Mouse (Mus musculus) embryonic facial prominence, embryonic 10.5 days (tissue): Measurements from ENCODE around the gene Cuedc1. TPM values are rescaled to one million over a fixed set of nuclear protein-coding genes. Genes with fewer than 3 reads are reported as not detected.

Experiments used
- DNase-seq: peaks from one replicate; pipeline ENCODE4 v3.0.0-alpha.2; 2017; ENCODE audit warnings: low spot score
- H3K27ac ChIP-seq: fragments of 300-500 bp; sonication (generic); replicated peaks from 2 replicates; pipeline ENCODE4 v1.5.1; 2016; ENCODE audit warnings: mild to moderate bottlenecking
- H3K27me3 ChIP-seq: fragments of 300-500 bp; sonication (generic); replicated peaks from 2 replicates; pipeline ENCODE4 v1.6.1; 2016; ENCODE audit warnings: low read depth, mild to moderate bottlenecking; ENCODE audit not compliant: poor library complexity, severe bottlenecking
- H3K36me3 ChIP-seq: fragments of 300-500 bp; sonication (generic); replicated peaks from 2 replicates; pipeline ENCODE4 v1.6.1; 2016; ENCODE audit warnings: mild to moderate bottlenecking, moderate library complexity
- H3K4me1 ChIP-seq: fragments of 300-500 bp; sonication (generic); 2 replicates; pipeline ENCODE4 v1.6.1; 2016
- H3K4me3 ChIP-seq: fragments of 300-500 bp; sonication (generic); 2 replicates; pipeline ENCODE4 v1.5.1; 2016; ENCODE audit warnings: mild to moderate bottlenecking, moderate library complexity
- H3K9me3 ChIP-seq: fragments of 300-500 bp; sonication (generic); 2 replicates; pipeline ENCODE4 v1.6.1; 2016; ENCODE audit warnings: mild to moderate bottlenecking
- WGBS: fragments of 180-500 bp; shearing (Covaris S2); methylation state at CpG from one replicate; pipeline ENCODE4 v1.1.7; 2016; 5-methylcytosine and 5-hydroxymethylcytosine counted together
- polyA plus RNA-seq: library from polyadenylated mRNA; unstranded; fragments of >200 nt; fragmentation: Nextera tagmentation; extraction: Ambion mirVana; gene quantifications from 2 replicates; pipeline ENCODE4 v1.2.1, GENCODE M21; 2016

The Cuedc1 gene
- polyA plus RNA-seq, 1 experiment from 2014 or later = 21.9 TPM

DNA sequence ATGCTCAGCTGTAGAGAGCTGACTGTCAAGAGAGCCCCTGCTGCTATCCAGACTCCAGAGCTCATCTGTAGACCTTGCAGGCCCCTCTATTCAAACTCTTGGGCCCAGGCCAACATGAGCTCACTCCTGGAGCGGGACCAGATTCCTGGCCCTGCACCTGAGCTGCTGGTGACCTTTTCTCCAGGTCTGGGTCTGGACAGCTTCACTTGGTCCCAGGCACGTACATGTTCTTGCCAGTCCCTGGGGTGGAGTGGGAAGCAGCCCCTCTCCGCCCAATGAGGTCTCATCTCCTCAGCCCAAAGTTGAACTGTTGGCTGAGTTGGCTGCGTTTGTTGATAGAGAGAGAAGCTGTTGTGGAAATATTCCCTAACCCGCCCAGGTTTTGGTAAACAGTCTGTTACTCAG, 61.0 kb downstream of the Cuedc1 start:
- WGBS = 83% methylated on average over 5 of the region's 5 CpGs
- Histone ChIP-seq H3K27ac (peak overlapping the region; percentile 90), H3K9me3 (no peaks in the 10 kb centered on the region), H3K4me1 (peaks cover 88% of the 10 kb centered on the region), H3K36me3 (0 out of 2 replicates have a peak, but pooled peaks cover 7% of the 10 kb centered on the region), H3K4me3 (no peak overlapping the region), H3K27me3 (no peaks in the 10 kb centered on the region)
- no peak for DNase-seq

DNA sequence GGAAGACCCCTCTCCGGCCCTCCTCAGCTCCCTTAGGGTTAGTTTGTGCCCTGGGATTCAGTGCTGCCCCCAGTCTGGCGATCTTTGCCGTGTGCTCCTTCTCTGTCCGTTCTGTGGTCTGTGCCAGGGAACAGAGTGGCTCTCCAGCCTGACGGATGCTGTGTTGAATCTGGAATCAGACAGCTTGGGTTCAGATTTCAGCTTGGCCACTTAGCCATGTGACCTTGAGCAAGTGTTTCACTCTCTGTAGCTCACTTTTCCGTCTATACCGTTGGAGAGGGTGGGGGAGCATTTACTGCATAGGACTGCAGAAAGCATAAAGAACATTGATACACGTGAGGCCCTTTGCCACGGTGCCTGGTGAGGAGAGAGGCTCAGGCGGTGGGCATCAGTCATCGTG, 61.5 kb downstream of the Cuedc1 start:
- Histone ChIP-seq H3K36me3 (0 out of 2 replicates have a peak, but pooled peaks cover 7% of the 10 kb centered on the region), H3K9me3 (no peaks in the 10 kb centered on the region), H3K27me3 (no peaks in the 10 kb centered on the region), H3K4me3 (0 out of 2 replicates have a peak overlapping the region, but pooled peaks have one; percentile 22), H3K4me1 (peaks cover 86% of the 10 kb centered on the region), H3K27ac (peak overlapping the region; percentile 90)
- no peak for DNase-seq
- 61% methylated on average over 11 of the region's 11 CpGs for WGBS

DNA sequence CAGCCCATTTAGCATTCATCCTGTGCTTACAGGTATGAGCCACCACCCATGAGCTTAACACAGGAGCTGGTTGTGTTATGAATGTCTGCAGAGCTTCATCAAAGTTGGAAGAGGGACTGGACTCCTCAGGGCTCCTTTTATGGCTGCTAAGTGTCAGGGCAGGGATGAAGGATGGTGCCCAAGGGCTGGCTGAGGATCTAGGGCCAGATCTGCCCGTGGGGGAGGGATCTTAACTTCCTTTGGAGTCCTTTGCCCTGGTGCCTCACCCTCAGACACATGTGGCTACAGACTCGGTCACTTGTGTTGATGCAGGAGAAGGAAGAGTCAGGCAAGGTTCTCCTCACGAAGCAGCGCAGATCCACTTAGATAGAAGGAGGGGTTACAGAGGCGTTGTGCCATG, 62.5 kb downstream of the Cuedc1 start:
- no peaks in the 10 kb centered on the region for H3K9me3 ChIP-seq
- WGBS = 39% methylated on average over 5 of the region's 5 CpGs
- 0 out of 2 replicates have a peak, but pooled peaks cover 7% of the 10 kb centered on the region for H3K36me3 ChIP-seq
- no peaks in the 10 kb centered on the region for H3K27me3 ChIP-seq
- H3K4me1 ChIP-seq = peaks cover 86% of the 10 kb centered on the region
- peak overlapping the region; percentile 90 for H3K27ac ChIP-seq
- peak overlapping the region; percentile 55 for H3K4me3 ChIP-seq
- no peak for DNase-seq

DNA sequence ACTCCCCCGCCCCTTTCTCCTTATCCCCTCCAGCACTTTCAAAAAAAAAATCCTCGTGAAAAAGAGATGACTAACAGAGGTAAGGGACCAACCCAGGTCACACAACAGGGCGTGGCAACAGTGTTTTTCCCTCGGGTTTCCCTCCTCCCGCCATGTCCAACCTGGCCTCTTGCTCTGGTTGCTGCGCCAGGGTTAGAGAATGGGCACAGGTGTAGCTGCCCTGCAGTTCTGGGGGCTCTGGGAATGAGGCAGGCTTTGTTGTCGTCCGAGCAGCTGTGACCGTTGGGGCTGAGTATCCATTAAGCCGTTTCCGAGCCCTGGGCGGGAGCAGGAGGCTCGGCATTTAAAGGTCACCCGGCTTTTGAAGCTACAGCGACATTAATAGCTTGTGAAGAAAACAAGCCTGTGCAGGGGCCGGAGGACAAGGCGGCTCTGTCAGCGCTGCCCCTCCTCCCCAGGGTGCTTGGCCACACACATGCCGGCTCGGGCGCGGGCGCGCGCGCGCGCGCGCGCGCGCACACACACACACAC, 63.3 kb downstream of the Cuedc1 start:
- peak; percentile 88 for DNase-seq
- under 1% methylated on average over 33 of the region's 33 CpGs for WGBS
- H3K4me3 ChIP-seq = peak overlapping the region; percentile 55
- H3K27ac ChIP-seq = peak overlapping the region; percentile 90
- 0 out of 2 replicates have a peak, but pooled peaks cover 7% of the 10 kb centered on the region for H3K36me3 ChIP-seq
- peaks cover 86% of the 10 kb centered on the region for H3K4me1 ChIP-seq
- H3K27me3 ChIP-seq = no peaks in the 10 kb centered on the region
- no peaks in the 10 kb centered on the region for H3K9me3 ChIP-seq

DNA sequence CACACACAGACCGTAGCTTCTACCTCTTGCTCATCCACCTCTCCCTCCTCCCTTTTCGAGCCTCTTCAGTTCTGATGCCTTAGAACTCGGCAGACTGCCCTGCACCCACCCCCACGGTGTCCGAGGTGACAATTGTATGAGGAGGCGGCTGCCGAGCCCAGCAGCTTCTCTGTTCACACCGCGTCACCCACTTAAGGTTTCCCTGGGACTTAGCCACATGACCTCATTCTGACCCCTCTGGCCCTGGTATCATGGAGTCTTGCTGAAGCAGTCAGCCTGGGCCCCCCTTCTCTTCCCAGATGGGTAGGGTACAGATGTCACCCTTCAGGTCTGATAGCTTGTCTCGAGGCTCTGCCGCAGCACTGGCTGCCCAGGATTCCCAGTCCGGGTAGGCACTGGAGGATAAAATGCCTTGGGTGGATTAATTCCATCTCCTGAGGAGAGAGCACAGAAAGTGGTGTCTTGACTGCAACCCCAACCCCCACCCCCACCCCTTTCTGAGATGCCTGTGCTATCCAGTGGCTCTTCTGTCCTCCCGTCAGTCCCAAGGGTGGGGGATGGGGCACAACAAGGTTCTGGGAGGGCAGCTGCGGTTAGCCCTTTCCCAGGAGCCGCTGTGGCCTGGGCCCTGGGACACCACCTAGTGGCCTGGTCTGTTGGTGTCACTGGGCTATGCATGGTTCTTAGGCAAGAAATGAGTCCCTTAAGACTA, 63.9 kb downstream of the Cuedc1 start:
- peak; percentile 90 for DNase-seq
- Histone ChIP-seq H3K9me3 (no peaks in the 10 kb centered on the region), H3K36me3 (0 out of 2 replicates have a peak, but pooled peaks cover 7% of the 10 kb centered on the region), H3K4me1 (peaks cover 84% of the 10 kb centered on the region), H3K4me3 (peak overlapping the region; percentile 55), H3K27me3 (no peaks in the 10 kb centered on the region), H3K27ac (peak overlapping the region; percentile 90)
- 0% methylated on average over 15 of the region's 15 CpGs for WGBS

DNA sequence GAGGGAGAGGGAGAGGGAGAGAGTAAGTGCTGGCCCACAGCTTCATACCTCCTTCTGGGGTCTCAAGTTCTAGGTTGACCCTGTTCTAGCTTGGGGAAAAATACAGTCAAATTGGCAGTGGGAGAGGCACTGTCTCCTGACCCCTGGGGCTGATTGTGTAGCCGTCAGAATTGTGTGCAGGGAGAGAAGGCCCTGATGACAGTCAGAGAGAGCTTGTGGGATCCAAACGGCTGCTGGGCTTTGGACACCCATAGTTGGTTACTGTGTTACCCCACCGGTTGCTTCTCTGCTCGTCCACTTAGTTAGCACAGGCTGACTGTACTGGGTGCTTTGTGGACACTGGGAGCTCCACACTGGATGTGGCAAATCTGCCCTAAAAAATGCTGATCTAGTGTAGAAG, 64.9 kb downstream of the Cuedc1 start:
- H3K27ac ChIP-seq = peak overlapping the region; percentile 40
- no peak overlapping the region for H3K4me3 ChIP-seq
- peaks cover 2% of the 10 kb centered on the region for H3K27me3 ChIP-seq
- no peaks in the 10 kb centered on the region for H3K9me3 ChIP-seq
- H3K4me1 ChIP-seq = peaks cover 78% of the 10 kb centered on the region
- DNase-seq = no peak
- H3K36me3 ChIP-seq = no peaks in the 10 kb centered on the region
- WGBS = 56% methylated on average over 4 of the region's 4 CpGs

DNA sequence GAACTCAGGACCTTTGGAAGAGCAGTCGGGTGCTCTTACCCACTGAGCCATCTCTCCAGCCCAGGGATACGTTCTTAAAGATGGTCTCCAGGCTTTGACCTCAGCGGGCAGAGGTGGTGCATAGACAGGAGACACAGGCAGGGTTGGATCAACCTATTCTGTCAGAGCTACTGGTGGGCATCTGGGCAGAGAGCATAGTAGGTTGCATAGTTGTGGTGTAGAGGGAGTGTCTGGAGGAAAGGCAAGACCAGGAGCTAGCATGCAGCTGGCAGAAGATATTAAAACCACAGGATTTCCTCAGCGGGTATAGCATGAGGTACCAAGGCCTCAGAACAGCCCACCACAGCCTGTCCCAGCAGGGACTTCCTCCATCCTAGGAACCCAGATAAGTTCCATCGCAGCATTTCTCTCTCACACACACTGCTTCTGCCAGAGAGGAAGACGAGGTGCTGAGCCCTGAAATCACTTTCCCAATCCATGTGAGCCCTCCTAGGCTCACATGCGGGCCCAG, 66.4 kb downstream of the Cuedc1 start:
- H3K4me3 ChIP-seq = no peak overlapping the region
- peaks cover 17% of the 10 kb centered on the region for H3K27me3 ChIP-seq
- 89% methylated on average over 7 of the region's 7 CpGs for WGBS
- no peak for DNase-seq
- peaks cover 82% of the 10 kb centered on the region for H3K4me1 ChIP-seq
- no peaks in the 10 kb centered on the region for H3K36me3 ChIP-seq
- H3K27ac ChIP-seq = peak overlapping the region; percentile 82
- no peaks in the 10 kb centered on the region for H3K9me3 ChIP-seq

DNA sequence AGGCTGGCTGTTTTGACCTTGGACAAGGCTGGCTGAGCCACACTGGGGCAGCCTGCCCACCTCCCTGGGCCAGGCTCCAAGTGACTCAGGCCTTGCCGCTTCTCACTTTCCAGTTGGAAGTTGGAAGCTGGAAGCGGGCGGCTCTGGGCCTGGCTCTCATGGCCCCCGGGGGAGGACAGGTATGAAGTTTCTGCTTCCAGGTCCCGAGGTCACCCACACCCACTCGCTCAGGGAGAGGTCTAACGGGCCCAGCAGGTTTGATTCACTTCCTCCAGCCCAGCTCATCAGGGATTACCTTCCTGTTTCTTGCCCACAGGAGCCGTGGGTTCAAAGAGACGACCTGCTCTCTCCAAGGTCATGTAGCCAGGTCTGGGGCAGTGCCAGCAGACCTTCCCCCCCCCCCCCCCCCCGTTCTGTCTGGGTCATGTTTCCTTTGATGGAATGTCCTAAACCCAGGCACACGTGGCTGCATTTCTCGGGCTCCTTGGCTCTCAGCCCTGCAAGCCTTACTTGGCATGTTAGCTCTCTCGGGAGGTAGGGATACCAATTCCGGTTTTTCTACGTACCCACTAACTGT, 67.0 kb downstream of the Cuedc1 start:
- DNase-seq = peak; percentile 63
- Histone ChIP-seq H3K4me1 (peaks cover 82% of the 10 kb centered on the region), H3K4me3 (0 out of 2 replicates have a peak overlapping the region, but pooled peaks have one; percentile 8), H3K36me3 (0 out of 2 replicates have a peak, but pooled peaks cover 4% of the 10 kb centered on the region), H3K27ac (peak overlapping the region; percentile 82), H3K9me3 (no peaks in the 10 kb centered on the region), H3K27me3 (peaks cover 23% of the 10 kb centered on the region)
- 27% methylated on average over 15 of the region's 15 CpGs for WGBS

DNA sequence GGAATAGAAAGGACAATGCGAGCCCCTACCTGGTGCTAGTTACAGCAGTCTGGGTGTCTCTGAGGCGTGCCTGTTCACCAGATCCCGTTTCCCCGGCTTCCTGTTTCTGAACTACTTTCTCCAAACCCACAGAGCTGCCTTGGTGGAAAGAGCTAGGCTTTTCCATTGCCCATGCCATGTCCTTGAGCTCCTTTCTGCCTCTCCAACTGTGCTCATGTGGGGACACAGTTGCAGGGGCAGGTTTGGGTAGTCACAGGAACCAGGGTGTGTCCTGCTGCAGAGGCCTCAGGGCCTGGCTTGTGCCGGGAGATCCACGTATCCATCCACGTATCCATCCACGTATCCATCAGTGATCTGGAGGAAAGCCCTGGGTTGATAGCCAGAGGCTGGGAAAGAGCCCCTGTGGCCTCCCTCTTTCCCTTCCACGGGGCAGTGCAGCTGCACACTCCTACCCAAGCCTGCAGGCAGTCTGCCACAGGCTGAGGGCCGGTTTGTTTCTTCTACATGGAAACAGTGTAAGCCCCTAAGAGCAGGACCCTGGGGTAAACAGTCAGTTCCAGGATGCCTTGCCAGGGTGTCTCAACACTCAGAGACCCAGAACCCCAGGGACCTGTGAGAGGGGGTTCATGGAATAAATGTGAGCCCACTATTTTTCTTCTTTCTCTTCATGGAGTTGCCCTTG, 68.0 kb downstream of the Cuedc1 start:
- 69% methylated on average over 10 of the region's 10 CpGs for WGBS
- peaks cover 82% of the 10 kb centered on the region for H3K4me1 ChIP-seq
- H3K4me3 ChIP-seq = no peak overlapping the region
- peak overlapping the region; percentile 82 for H3K27ac ChIP-seq
- H3K27me3 ChIP-seq = peaks cover 33% of the 10 kb centered on the region
- 0 out of 2 replicates have a peak, but pooled peaks cover 5% of the 10 kb centered on the region for H3K36me3 ChIP-seq
- no peaks in the 10 kb centered on the region for H3K9me3 ChIP-seq
- DNase-seq = no peak

DNA sequence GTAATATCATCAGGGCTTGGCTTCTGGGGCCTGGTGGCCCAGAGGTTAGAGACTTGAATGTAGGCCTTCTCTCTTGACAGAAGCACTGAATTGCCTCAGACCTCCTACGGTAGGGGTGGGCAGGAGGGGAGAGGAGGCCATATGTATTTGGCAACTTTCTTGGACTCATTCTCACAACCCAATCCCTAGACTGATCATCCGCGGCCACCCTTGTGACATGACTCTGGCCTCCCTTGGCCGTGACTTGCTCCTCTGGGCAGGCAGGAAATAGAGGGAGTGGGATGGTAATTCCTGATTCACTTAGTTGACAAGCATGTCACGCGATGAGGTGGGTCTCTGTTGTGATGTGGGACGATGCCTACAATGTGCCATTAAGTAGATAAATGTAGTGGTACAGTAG, 68.6 kb downstream of the Cuedc1 start:
- no peak for DNase-seq
- H3K36me3 ChIP-seq = 0 out of 2 replicates have a peak, but pooled peaks cover 9% of the 10 kb centered on the region
- H3K4me3 ChIP-seq = no peak overlapping the region
- peaks cover 37% of the 10 kb centered on the region for H3K27me3 ChIP-seq
- 89% methylated on average over 7 of the region's 7 CpGs for WGBS
- H3K27ac ChIP-seq = peak overlapping the region; percentile 82; the same call in 1 of the 2 replicates
- peaks cover 82% of the 10 kb centered on the region for H3K4me1 ChIP-seq
- H3K9me3 ChIP-seq = no peaks in the 10 kb centered on the region

DNA sequence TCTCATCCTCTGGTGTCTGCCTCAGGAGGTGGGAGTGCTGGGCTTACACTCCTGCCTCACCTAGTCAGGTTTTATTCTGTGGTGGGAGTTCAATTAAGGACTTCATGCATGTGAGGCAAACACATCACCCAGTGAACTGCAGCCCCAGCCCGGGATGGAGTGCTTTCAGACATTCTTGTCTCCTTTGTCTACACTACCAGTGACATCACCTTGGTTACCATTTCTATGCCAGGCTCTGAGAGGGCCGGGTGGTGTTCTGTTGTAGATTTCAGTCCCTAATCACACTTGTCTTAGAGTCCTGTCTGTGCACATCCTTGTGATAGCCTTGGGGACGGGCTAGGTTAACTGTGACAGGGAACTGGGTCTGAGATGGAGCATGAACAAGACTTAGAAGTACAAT, 70.8 kb downstream of the Cuedc1 start:
- Histone ChIP-seq H3K27me3 (peaks cover 37% of the 10 kb centered on the region), H3K4me3 (no peak overlapping the region), H3K4me1 (peaks cover 84% of the 10 kb centered on the region), H3K27ac (no peak overlapping the region), H3K9me3 (no peaks in the 10 kb centered on the region), H3K36me3 (0 out of 2 replicates have a peak, but pooled peaks cover 11% of the 10 kb centered on the region)
- 57% methylated on average over 3 of the region's 3 CpGs for WGBS
- DNase-seq = no peak

DNA sequence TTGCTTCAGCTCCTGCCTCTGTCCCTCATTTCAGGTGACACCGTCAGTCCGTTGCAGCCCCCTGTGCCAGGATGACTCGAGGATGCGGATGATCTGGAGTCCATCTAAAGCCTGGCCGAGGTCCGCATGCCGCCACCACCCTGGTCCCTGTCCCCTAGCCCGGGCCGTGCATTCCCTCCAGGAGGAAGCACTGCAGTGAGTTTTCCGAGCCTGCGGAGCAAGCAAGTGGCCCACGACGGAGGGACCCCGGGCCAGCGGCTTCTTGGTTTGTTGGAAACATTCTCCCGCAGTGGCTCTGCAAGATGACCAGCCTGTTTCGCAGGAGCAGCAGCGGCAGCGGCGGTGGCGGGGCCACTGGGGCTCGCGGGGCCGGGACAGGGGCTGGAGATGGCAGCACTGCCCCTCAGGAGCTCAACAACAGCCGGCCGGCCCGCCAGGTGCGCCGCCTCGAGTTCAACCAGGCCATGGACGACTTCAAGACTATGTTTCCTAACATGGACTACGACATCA, 71.7 kb downstream of the Cuedc1 start:
- WGBS = 17% methylated on average over 32 of the region's 32 CpGs
- Histone ChIP-seq H3K9me3 (no peaks in the 10 kb centered on the region), H3K36me3 (0 out of 2 replicates have a peak, but pooled peaks cover 11% of the 10 kb centered on the region), H3K27ac (peak overlapping the region; percentile 73), H3K4me3 (peak overlapping the region; percentile 43), H3K4me1 (peaks cover 85% of the 10 kb centered on the region), H3K27me3 (peaks cover 37% of the 10 kb centered on the region)
- DNase-seq = peak; percentile 50
